Mouse (Mus musculus) brain, embryonic 14.5 days (tissue): ENCODE data around the gene Creb3l4.

Experiments used
- CTCF ChIP-seq: fragments of 200-500 bp; IDR thresholded peaks from 2 replicates; pipeline ENCODE4 v1.5.1; 2012; ENCODE audit warnings: inconsistent platforms, mild to moderate bottlenecking, moderate library complexity, borderline replicate concordance; ENCODE audit not compliant: insufficient read depth, insufficient read length; ENCODE audit errors: extremely low read depth
- POLR2A ChIP-seq: fragments of 200-500 bp; IDR thresholded peaks from 2 replicates; pipeline ENCODE4 v1.6.1; 2012; ENCODE audit warnings: mild to moderate bottlenecking, inconsistent platforms, borderline replicate concordance; ENCODE audit not compliant: poor library complexity, insufficient read depth, insufficient read length, severe bottlenecking; ENCODE audit errors: extremely low read depth

- TF ChIP-seq CTCF = no peak
- no peak for TF ChIP-seq POLR2A
Measured at GRCm38 (mm10) chr3:90284150-90284549, 40.8 kb upstream of the Creb3l4 start.
